Mouse (Mus musculus) heart, adult 18-20 months (tissue): ENCODE measurements at regions not wholly inside any gene's neighbourhood (a gene's known extent, or its start where the extent isn't known, plus 50 kb on each side); places are given as distances from the start of the nearest gene placed in this dataset.

Experiments used
- DNase-seq, 2 experiments: peaks; one replicate each; pipeline ENCODE4 v3.0.0; 2021 to 2022; ENCODE audit warnings: mixed read lengths in 1 of 2
- microRNA-seq, 2 experiments: library from miRNA; unstranded; fragments of <30 nt; microRNA quantifications; one replicate each; pipeline ENCODE4 v1.2.0; 2022

DNA sequence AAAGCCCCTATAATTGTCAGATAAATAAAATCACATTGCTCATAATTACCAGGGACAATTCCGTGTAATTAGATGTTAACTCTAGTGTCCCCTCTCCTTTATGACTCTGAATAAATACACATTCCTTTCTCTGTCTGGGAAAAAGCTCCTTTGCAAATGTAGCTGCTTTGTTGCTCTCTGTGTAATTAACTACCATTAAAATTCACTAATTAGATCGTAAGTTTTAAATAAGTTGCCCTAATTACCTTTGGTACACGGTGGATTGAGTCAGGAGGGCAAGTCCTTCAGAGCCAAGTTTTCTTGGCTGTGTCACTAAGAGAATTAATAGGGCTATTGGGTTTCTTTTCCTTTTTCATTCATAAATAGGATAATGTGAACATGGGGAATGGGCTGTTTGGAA lies 834.7 kb downstream of the Tlr4 start:
- DNase-seq = no peak

DNA sequence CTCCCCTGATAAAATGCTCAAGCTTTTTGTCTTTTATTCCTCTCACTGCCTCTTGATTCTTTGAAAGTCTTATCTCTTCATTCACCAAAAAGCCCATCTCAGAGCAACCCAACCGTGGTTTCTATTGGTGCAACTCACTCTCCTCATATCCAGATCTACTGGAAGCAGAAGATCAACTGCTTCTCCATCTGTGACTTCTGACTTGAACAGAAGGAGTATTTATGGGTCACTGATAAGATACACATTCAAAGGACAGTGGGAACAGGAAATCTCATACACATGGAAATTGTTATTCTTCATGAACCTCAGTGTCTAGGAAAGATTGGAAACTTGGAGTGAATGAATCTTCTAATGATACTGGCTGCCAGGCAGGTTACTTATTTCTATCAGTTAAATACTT lies 846.6 kb downstream of the Tlr4 start:
- no peak for DNase-seq

DNA sequence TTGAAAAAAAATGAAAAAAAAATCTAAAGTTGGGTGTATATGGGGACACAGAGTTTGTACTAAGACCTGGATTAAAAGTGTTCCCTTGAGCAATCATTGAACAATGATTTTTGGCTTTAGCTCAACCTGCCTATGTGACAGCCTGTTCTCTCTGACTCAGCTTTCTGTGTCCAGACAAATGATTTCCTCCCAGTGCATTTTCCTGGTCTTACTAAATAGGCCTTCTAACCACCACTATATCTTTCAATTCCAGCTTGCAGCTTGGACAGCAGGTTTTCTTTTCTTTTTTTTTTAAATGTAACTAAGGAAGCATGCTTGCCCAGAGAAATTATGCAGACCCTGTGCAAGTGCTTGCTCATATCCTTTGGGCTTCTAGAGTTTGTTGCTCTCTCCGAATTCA lies 850.2 kb downstream of the Tlr4 start:
- DNase-seq = no peak

DNA sequence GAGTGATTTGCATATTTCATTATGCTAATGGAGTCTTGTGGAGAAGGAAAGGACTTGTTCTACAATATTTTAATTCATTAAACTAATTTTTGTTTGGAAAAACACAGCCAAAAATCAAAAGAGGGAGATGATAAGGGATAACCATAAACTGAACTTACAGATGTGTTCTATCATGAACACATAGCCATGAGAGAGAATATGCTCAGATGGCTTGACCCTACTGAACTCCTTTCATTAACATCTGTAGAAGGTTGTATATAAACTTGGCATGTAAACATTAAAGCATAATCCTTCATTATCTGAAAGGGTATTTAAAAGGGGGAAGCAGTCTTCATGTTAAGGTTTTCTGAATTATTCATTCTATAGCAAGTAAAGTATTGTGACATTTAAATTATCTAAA lies 871.1 kb downstream of the Tlr4 start:
- DNase-seq = no peak

Small RNAs in the stretch of these regions (microRNA-seq; reads per million reads assigned to microRNA genes)
- gene Gm44497 = 0 reads per million in 2 experiments
